Comparison of ENCODE assay signal across 10 mouse cellular contexts in the genomic region with DNA sequence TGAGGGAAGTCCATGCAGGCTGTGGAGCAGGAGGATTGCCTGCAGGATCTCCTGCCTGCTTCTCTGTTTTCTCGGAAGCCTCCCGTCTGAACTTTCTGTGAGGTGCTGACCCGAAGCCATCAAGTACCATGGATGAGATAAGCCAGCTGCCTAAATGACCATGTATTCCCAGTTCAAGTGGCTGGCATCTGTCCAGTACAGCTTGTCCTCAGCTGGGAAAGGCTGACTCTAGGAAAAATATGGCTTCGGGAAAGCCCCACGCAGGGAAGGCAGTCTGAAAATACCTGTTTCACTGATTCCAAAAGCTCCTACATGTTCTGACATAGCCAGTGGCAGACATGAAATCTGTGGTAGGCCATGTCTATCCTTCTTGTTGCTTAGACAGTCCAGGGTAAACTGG. TPM values are rescaled to one million over a fixed set of nuclear protein-coding genes. Genes with fewer than 3 reads are reported as not detected.
DNase-seq lines count a peak whose midpoint lies in the region; ATAC-seq lines count a peak whose summit lies in the region.
"Had no signal": no experiment of that assay in that cellular context is flagged by ENCODE, and none has a peak within 500 bp of the region (broad histone marks: within the 10 kb centered on the region; RNA-seq: fewer than 3 reads in every experiment).

No protein-coding gene starts in this region.

- ATAC-seq in erythroblast, adult 5-6 weeks (replicated peaks; ENCODE audit: low FRiP score, poor library complexity, severe bottlenecking) = no peak
- ATAC-seq: hindbrain, postnatal 0 days; midbrain, embryonic 13.5 days had no signal

- DNase-seq in cerebellum, adult 9-11 months = peak; percentile 17
- no peak for DNase-seq in cerebellum, adult 8-10 months
- DNase-seq in heart, adult 9 months (ENCODE audit: low spot score in 2 of 2) = peak; percentile 71 to 74
- peak; percentile 41 to 52 for DNase-seq in kidney, adult 8-10 months
- DNase-seq in lung, postnatal 14 days = peak; percentile 75
- DNase-seq in layer of hippocampus, postnatal 36 days = no peak
- no peak for DNase-seq in right cerebral cortex, postnatal 14 days

RNA-seq across cellular contexts. Expression of a gene that starts 2.6 kb away (rescaled TPM):
- 1 to 10 TPM; 2.4 to 3.7 TPM for total RNA-seq in layer of hippocampus, postnatal 36 days (2021)
- total RNA-seq in erythroblast, adult 5-6 weeks (2015; ENCODE audit: low replicate concordance) = not detected in 2 replicates
- total RNA-seq in erythroblast, adult 5-6 weeks (2017; ENCODE audit: low replicate concordance) = not detected in 2 replicates

RNA-seq across cellular contexts. Expression of a gene that starts 3.0 kb away (rescaled TPM):
- 10 to 100 TPM; 68.2 to 73.2 TPM for total RNA-seq in layer of hippocampus, postnatal 36 days (2021)
- 9.8 and 11.3 TPM in 2 replicates for total RNA-seq in erythroblast, adult 5-6 weeks (2015; ENCODE audit: low replicate concordance)
- 6.8 and 22.3 TPM in 2 replicates for total RNA-seq in erythroblast, adult 5-6 weeks (2017; ENCODE audit: low replicate concordance)

RNA-seq across cellular contexts. Expression of a gene that starts 53.9 kb away (rescaled TPM):
- not detected for total RNA-seq in layer of hippocampus, postnatal 36 days (2021)
- total RNA-seq in erythroblast, adult 5-6 weeks (2015; ENCODE audit: low replicate concordance) = not detected in 2 replicates
- total RNA-seq in erythroblast, adult 5-6 weeks (2017; ENCODE audit: low replicate concordance) = not detected in 2 replicates
- total RNA-seq: hindbrain, postnatal 0 days had no signal

Comparison
In these comparisons a context has a peak if more than half of its experiments do, and no peak if none do; other contexts are left out.
1. DNase-seq: peak in cerebellum, adult 9-11 months (single experiment), heart, adult 9 months (2 of 2), kidney, adult 8-10 months (2 of 2) and lung, postnatal 14 days (single experiment); none in cerebellum, adult 8-10 months (single experiment), layer of hippocampus, postnatal 36 days (0 of 2) and right cerebral cortex, postnatal 14 days (single experiment).